ENCODE assay signal across 28 mouse cellular contexts in the genomic region with DNA sequence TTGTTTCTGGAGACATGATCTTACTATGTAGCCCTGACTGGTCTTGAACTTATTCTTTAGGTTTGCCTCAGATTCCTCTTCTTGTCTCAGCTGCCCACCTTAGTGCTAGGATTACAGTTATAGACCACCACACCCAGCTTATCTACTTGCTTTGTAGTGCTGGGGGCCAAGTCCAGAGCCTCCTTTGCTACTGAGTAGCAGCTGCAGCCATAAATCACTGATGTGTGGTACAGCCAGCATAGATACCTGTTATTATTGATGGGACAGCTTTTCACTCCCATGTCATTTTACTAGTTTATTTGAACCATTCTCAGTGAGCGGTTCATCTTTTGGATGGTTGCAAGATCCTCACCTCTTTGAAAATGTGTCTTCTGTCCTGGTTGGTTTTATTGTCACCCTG. TPM values are rescaled to one million over a fixed set of nuclear protein-coding genes. Genes with fewer than 3 reads are reported as not detected.
A peak's percentile ranks its signal among the peaks of the same experiment; 100 is the strongest.
DNase-seq lines count a peak whose midpoint lies in the region; ATAC-seq and TF ChIP-seq lines count a peak whose summit lies in the region.
"Had no signal": no experiment of that assay in that cellular context is flagged by ENCODE, and none has a peak within 500 bp of the region (broad histone marks: within the 10 kb centered on the region; RNA-seq: fewer than 3 reads in every experiment).

No protein-coding gene starts in this region.

- no peaks in the 10 kb centered on the region for H3K27me3 ChIP-seq in liver, embryonic 14.5 days (ENCODE audit: control insufficient read depth, insufficient read depth, low read length)
- no peaks in the 10 kb centered on the region for H3K27me3 ChIP-seq in liver, embryonic 11.5 days (replicated peaks; ENCODE audit: control insufficient read depth, insufficient read depth, low read length)
- H3K27me3 ChIP-seq: CH12.LX; embryonic facial prominence, embryonic 12.5 days; embryonic facial prominence, embryonic 15.5 days; heart, embryonic 13.5 days; Patski had no signal

- peak; percentile 30; the same call in 1 of the 2 replicates for TF ChIP-seq EP300 in liver, embryonic 14.5 days (IDR thresholded peaks at IDR 0.05; ENCODE audit: low read depth)

- WGBS in liver, embryonic 14.5 days (ENCODE audit: insufficient replicate concordance), result 83% methylated on average over 1 of the region's 1 CpGs
- WGBS in liver, embryonic 11.5 days, result 98% methylated on average over 1 of the region's 1 CpGs

- TF ChIP-seq CTCF in liver, embryonic 14.5 days (IDR thresholded peaks at IDR 0.05; ENCODE audit: low read depth), result no peak

- no peaks in the 10 kb centered on the region; the same call in 1 of the 2 replicates for H3K36me3 ChIP-seq in liver, embryonic 14.5 days (replicated peaks; ENCODE audit: control insufficient read depth, insufficient read depth, low read depth)
- no peaks in the 10 kb centered on the region for H3K36me3 ChIP-seq in liver, embryonic 11.5 days (ENCODE audit: control insufficient read depth, insufficient read depth, low read length)
- H3K36me3 ChIP-seq: embryonic facial prominence, embryonic 12.5 days; embryonic facial prominence, embryonic 15.5 days; heart, embryonic 10.5 days had no signal

- H3K9me3 ChIP-seq in liver, embryonic 14.5 days (ENCODE audit: control insufficient read depth, low read length), result no peaks in the 10 kb centered on the region
- no peaks in the 10 kb centered on the region for H3K9me3 ChIP-seq in liver, embryonic 11.5 days (ENCODE audit: control insufficient read depth, low read length)
- H3K9me3 ChIP-seq: embryonic facial prominence, embryonic 12.5 days; embryonic facial prominence, embryonic 15.5 days; G1E; heart, embryonic 10.5 days; heart, embryonic 13.5 days had no signal

- no peak for ATAC-seq in liver, embryonic 14.5 days (ENCODE audit: insufficient read depth)
- ATAC-seq in liver, embryonic 11.5 days (replicated peaks; ENCODE audit: low FRiP score), result no peak
- peak; percentile 64 for ATAC-seq in megakaryocyte-erythroid progenitor cell, adult 5-6 weeks (replicated peaks; ENCODE audit: low FRiP score, low TSS enrichment, poor library complexity, severe bottlenecking)
- ATAC-seq: forebrain, embryonic 14.5 days; forebrain, postnatal 0 days; hindbrain, postnatal 0 days; Patski had no signal

- peaks cover 12 to 27% of the 10 kb centered on the region in 2 experiments for H3K4me1 ChIP-seq in liver, embryonic 14.5 days (replicated peaks; ENCODE audit: control insufficient read depth in 2 of 2, insufficient read depth in 2 of 2, low read length in 1 of 2)
- H3K4me1 ChIP-seq in liver, embryonic 11.5 days (replicated peaks; ENCODE audit: control insufficient read depth, insufficient read depth, low read length), result peaks cover 21% of the 10 kb centered on the region

- no peak overlapping the region for H3K27ac ChIP-seq in liver, embryonic 14.5 days
- H3K27ac ChIP-seq in liver, embryonic 11.5 days (ENCODE audit: low read depth, low read length), result no peak overlapping the region
- H3K27ac ChIP-seq: embryonic facial prominence, embryonic 12.5 days; embryonic facial prominence, embryonic 15.5 days; heart, embryonic 10.5 days; heart, embryonic 13.5 days; hindbrain, embryonic 14.5 days; hindbrain, postnatal 0 days had no signal

- H3K9ac ChIP-seq in liver, embryonic 14.5 days (replicated peaks), result no peak overlapping the region
- H3K9ac ChIP-seq in liver, embryonic 11.5 days (ENCODE audit: low read depth, low read length), result no peak overlapping the region
- H3K9ac ChIP-seq: embryonic facial prominence, embryonic 12.5 days; embryonic facial prominence, embryonic 15.5 days; forebrain, postnatal 0 days; heart, embryonic 13.5 days; hindbrain, embryonic 14.5 days had no signal

- no peak overlapping the region for H3K4me2 ChIP-seq in liver, embryonic 14.5 days (ENCODE audit: low read depth)
- no peak overlapping the region for H3K4me2 ChIP-seq in liver, embryonic 11.5 days
- H3K4me2 ChIP-seq: embryonic facial prominence, embryonic 12.5 days; embryonic facial prominence, embryonic 15.5 days; heart, embryonic 13.5 days; hindbrain, embryonic 14.5 days had no signal

- DNase-seq in heart, adult 11 months, result peak; percentile 34
- no peak for DNase-seq in heart, adult 8-10 months (ENCODE audit: low spot score)
- DNase-seq in liver, embryonic 14.5 days (ENCODE audit: low read depth in 3 of 3, low spot score in 3 of 3), result no peak
- no peak for DNase-seq in liver, embryonic 11.5 days (ENCODE audit: low spot score)
- DNase-seq in adrenal gland, adult (ENCODE audit: inconsistent age in 2 of 2, low spot score in 1 of 2), result no peak
- DNase-seq: adrenal gland, adult 2 months; adrenal gland, postnatal 14 days; cerebellum, adult 11 months; cerebellum, adult 2 months; cerebellum, adult 9-11 months; cerebellum, postnatal 25 days; forebrain, postnatal 0 days; gastrocnemius, adult 2 months; gastrocnemius, postnatal 14 days; heart, adult 18-20 months; heart, postnatal 14 days; heart, postnatal 4 days had no signal

- H3K4me3 ChIP-seq in liver, embryonic 14.5 days (ENCODE audit: insufficient read depth in 1 of 2, low read depth in 2 of 2, low read length in 2 of 2), result no peak overlapping the region
- no peak overlapping the region for H3K4me3 ChIP-seq in liver, embryonic 11.5 days (ENCODE audit: low read depth, low read length)
- H3K4me3 ChIP-seq: embryonic facial prominence, embryonic 12.5 days; embryonic facial prominence, embryonic 15.5 days; gastrocnemius, adult 2 months; heart, embryonic 10.5 days; heart, embryonic 13.5 days had no signal

RNA-seq across cellular contexts. Expression of a gene that starts 56.4 kb away (rescaled TPM):
- 100 to 1,000 TPM; 129 to 182 (median 150) TPM for total RNA-seq in heart, adult 8-10 months (2022)
- 14.4 and 20.9 TPM in 2 replicates for polyA plus RNA-seq in liver, embryonic 14.5 days (2012; rRNA removed)
- polyA plus RNA-seq in liver, embryonic 14.5 days (2014; fragmentation: Nextera tagmentation; extraction: Ambion mirVana), result 69.0 and 77.5 TPM in 2 replicates
- polyA plus RNA-seq in liver, embryonic 11.5 days (2014; fragmentation: Nextera tagmentation; extraction: Ambion mirVana), result 110 and 131 TPM in 2 replicates
- 52.1 and 58.6 TPM in 2 replicates for total RNA-seq in megakaryocyte-erythroid progenitor cell, adult 5-6 weeks (2014; fragmentation: Nextera tagmentation)
- total RNA-seq in megakaryocyte-erythroid progenitor cell, adult 5-6 weeks (2017), result 41.6 and 54.7 TPM in 2 replicates
